Mouse (Mus musculus): ENCODE results near the gene Amotl1. TPM values are rescaled to one million over a fixed set of nuclear protein-coding genes. Genes with fewer than 3 reads are reported as not detected.

Amotl1 gene
- polyA plus RNA-seq, 1 experiment: not detected

GRCm38 (mm10) chr9:14631729-14632128, 13.1 kb downstream of the Amotl1 start:
- peak overlapping the region; percentile 32 for H3K27ac ChIP-seq (ENCODE audit: insufficient read depth, low read depth, low read length)
- WGBS: 19% methylated on average over 5 of the region's 5 CpGs

GRCm38 (mm10) chr9:14627525-14627924, 17.3 kb downstream of the Amotl1 start:
- H3K27ac ChIP-seq (ENCODE audit: insufficient read depth, low read depth, low read length): no peak overlapping the region
- WGBS: 44% methylated on average over 2 of the region's 2 CpGs
- no peak overlapping the region for H3K4me3 ChIP-seq (ENCODE audit: insufficient read depth, low read depth, low read length)
- peaks cover 17% of the 10 kb centered on the region for H3K4me1 ChIP-seq (ENCODE audit: control insufficient read depth, insufficient read depth, low read length)
- TF ChIP-seq POLR2A (IDR thresholded peaks at IDR 0.05; ENCODE audit: insufficient read depth, low read depth, low read length) (no peak), CTCF (IDR thresholded peaks at IDR 0.05; ENCODE audit: insufficient read depth, low read depth, low read length) (no peak)

More at GRCm38 (mm10) chr9:14631729-14632128, 13.1 kb downstream of the Amotl1 start:
- Histone ChIP-seq H3K4me1 (ENCODE audit: control insufficient read depth, insufficient read depth, low read length) (peaks cover 19% of the 10 kb centered on the region), H3K4me3 (ENCODE audit: insufficient read depth, low read depth, low read length) (no peak overlapping the region)
- TF ChIP-seq CTCF (IDR thresholded peaks at IDR 0.05; ENCODE audit: insufficient read depth, low read depth, low read length): no peak
- TF ChIP-seq POLR2A (IDR thresholded peaks at IDR 0.05; ENCODE audit: insufficient read depth, low read depth, low read length): no peak

GRCm38 (mm10) chr9:14625961-14626360, 18.9 kb downstream of the Amotl1 start:
- Histone ChIP-seq H3K4me1 (ENCODE audit: control insufficient read depth, insufficient read depth, low read length) (peaks cover 15% of the 10 kb centered on the region), H3K27ac (ENCODE audit: insufficient read depth, low read depth, low read length) (no peak overlapping the region), H3K4me3 (ENCODE audit: insufficient read depth, low read depth, low read length) (no peak overlapping the region)
- WGBS: 94% methylated on average over 3 of the region's 3 CpGs
- TF ChIP-seq CTCF (IDR thresholded peaks at IDR 0.05; ENCODE audit: insufficient read depth, low read depth, low read length): no peak
- TF ChIP-seq POLR2A (IDR thresholded peaks at IDR 0.05; ENCODE audit: insufficient read depth, low read depth, low read length): no peak

DNA sequence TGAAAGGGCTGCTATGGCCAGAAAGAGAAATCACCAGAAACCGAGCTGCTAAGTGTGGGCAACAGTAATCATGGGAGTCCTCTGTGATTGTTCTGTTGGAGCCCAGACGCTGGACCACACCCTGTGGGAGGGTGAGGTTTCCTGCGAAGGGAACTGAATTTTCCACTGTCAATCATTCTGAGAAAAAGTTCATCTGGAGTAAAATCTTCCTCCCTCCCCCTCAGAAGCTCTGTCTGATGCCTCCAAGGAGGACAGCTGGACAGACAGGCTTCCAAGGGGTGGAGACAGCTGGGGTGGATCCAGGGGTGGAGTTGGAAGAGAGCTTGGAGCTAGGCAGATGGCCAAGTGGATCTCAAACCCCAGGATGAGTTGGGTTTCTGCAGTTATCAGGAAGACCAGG, 19.8 kb downstream of the Amotl1 start:
- WGBS: 52% methylated on average over 3 of the region's 3 CpGs
- no peak for TF ChIP-seq POLR2A (IDR thresholded peaks at IDR 0.05; ENCODE audit: insufficient read depth, low read depth, low read length)
- TF ChIP-seq CTCF (IDR thresholded peaks at IDR 0.05; ENCODE audit: insufficient read depth, low read depth, low read length): no peak
- Histone ChIP-seq H3K27ac (ENCODE audit: insufficient read depth, low read depth, low read length) (no peak overlapping the region), H3K4me1 (ENCODE audit: control insufficient read depth, insufficient read depth, low read length) (peaks cover 15% of the 10 kb centered on the region), H3K4me3 (ENCODE audit: insufficient read depth, low read depth, low read length) (no peak overlapping the region)

GRCm38 (mm10) chr9:14623928-14624327, 20.9 kb downstream of the Amotl1 start:
- no peak overlapping the region for H3K27ac ChIP-seq (ENCODE audit: insufficient read depth, low read depth, low read length)
- H3K4me3 ChIP-seq (ENCODE audit: insufficient read depth, low read depth, low read length): no peak overlapping the region
- 70% methylated on average over 4 of the region's 4 CpGs for WGBS
- TF ChIP-seq CTCF (IDR thresholded peaks at IDR 0.05; ENCODE audit: insufficient read depth, low read depth, low read length): no peak
- TF ChIP-seq POLR2A (IDR thresholded peaks at IDR 0.05; ENCODE audit: insufficient read depth, low read depth, low read length): no peak
- peaks cover 15% of the 10 kb centered on the region for H3K4me1 ChIP-seq (ENCODE audit: control insufficient read depth, insufficient read depth, low read length)

DNA sequence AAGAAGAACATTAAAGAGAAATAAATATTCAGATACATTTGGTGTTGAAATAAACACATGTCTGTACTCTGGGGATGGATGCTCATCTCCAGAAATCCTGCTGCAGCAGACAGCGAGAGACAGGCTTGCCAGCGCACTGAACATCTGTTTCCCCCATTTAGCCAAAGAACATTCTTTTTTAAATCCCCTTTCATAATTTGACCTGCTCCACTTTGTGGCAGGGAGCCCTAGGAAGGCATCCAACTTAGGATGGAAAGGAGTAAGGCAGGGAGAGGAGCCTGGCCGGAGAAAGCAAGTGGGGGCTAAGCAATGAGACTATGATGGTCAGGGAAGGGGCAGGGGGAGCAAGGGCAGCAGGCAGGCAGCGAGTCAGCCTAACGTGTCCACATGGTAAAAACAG, 21.6 kb downstream of the Amotl1 start:
- 56% methylated on average over 5 of the region's 5 CpGs for WGBS
- Histone ChIP-seq H3K4me3 (ENCODE audit: insufficient read depth, low read depth, low read length) (no peak overlapping the region), H3K27ac (ENCODE audit: insufficient read depth, low read depth, low read length) (no peak overlapping the region), H3K4me1 (ENCODE audit: control insufficient read depth, insufficient read depth, low read length) (peaks cover 15% of the 10 kb centered on the region)
- TF ChIP-seq POLR2A (IDR thresholded peaks at IDR 0.05; ENCODE audit: insufficient read depth, low read depth, low read length) (no peak), CTCF (IDR thresholded peaks at IDR 0.05; ENCODE audit: insufficient read depth, low read depth, low read length) (no peak)

DNA sequence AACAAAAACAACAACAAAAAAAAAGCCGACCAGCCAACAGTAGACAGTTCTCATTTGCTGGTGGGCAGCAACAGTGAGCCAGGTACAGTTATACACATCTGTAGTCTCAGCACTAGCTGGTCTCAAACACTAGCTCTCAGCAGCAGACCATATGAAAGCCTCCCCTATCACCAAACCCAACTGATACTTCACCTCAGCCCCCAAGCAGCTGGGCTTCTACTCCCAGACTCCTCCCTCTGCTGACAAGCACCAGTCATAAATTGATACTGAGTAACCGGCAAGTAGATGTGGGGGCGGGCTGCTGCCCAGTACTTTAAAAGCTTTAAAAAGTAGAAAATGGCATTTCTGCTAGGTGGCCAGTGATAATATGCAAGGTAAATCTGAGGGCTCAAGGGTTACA, 22.0 kb downstream of the Amotl1 start:
- no peak overlapping the region for H3K4me3 ChIP-seq (ENCODE audit: insufficient read depth, low read depth, low read length)
- TF ChIP-seq POLR2A (IDR thresholded peaks at IDR 0.05; ENCODE audit: insufficient read depth, low read depth, low read length) (no peak), CTCF (IDR thresholded peaks at IDR 0.05; ENCODE audit: insufficient read depth, low read depth, low read length) (no peak)
- H3K4me1 ChIP-seq (ENCODE audit: control insufficient read depth, insufficient read depth, low read length): peaks cover 15% of the 10 kb centered on the region
- no peak overlapping the region for H3K27ac ChIP-seq (ENCODE audit: insufficient read depth, low read depth, low read length)
- 68% methylated on average over 3 of the region's 3 CpGs for WGBS

DNA sequence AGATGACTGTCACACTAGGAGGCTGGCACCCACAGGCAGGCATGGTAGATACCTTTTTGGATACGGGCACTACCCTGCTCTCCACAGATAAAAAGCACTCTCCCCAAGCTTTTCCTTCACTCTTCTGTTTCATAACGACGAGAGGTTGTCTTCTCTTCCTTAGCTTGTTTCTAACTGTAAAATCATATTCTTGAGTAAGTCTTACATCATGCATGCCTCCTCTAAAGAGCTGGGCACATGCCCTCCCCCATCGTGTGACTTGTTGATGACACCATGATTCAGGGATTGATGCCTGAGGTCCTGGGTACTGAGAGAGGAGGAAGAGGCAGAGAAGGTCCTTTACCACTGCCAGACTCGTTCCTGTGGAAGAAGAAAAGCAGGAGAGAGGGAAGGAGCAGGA, 24.7 kb downstream of the Amotl1 start:
- Histone ChIP-seq H3K4me3 (ENCODE audit: insufficient read depth, low read depth, low read length) (no peak overlapping the region), H3K27ac (ENCODE audit: insufficient read depth, low read depth, low read length) (no peak overlapping the region), H3K4me1 (ENCODE audit: control insufficient read depth, insufficient read depth, low read length) (peaks cover 7% of the 10 kb centered on the region)
- WGBS: 79% methylated on average over 5 of the region's 5 CpGs
- no peak for TF ChIP-seq POLR2A (IDR thresholded peaks at IDR 0.05; ENCODE audit: insufficient read depth, low read depth, low read length)
- TF ChIP-seq CTCF (IDR thresholded peaks at IDR 0.05; ENCODE audit: insufficient read depth, low read depth, low read length): no peak

DNA sequence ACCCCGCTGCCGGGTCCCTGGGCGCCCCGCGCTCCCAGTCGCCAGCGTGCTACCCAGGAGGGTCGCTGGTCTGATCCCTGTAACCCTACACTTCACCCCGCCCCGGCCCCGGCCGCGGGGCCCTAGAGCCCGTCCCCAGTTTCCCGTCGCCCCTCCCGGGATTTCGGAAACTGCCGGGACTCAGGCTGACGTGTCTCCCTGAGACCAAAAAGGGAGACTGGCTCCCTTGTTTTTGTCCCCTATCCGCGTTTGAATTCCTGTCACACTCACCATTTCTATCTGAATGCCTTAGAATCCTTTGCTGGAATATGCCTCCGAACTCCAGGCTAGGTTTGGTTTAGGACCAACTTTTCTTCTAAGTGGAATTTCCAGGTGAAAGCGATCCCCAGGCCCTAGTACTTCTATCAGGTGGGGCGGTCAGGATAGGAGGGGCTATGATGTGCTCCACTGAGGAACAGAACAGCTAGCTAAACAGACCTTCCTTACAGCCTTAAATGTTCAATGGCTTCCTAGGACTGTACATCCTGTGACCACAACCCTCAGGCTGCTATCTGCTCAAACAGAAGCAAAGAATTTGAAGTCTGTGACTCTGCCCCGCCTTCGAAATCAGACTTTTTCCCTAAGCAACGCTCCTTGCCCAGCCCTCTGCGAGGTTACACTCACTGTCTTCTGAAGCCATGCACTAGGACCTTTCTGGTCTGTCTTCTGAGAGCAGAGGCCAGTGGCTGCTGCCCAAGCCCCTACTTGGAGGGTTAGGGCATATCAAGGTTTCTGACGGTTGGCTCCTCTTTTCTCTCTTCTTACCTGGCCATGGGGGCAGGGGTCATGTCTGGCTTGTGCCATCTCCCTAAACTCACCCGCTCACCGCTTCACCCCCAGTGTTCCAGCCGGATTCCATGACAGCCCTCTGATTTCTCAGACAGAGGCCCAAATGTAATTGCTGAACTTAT, 29.6 kb downstream of the Amotl1 start:
- peak overlapping the region; percentile 81 for H3K4me3 ChIP-seq (ENCODE audit: insufficient read depth, low read depth, low read length)
- no peak overlapping the region for H3K27ac ChIP-seq (ENCODE audit: insufficient read depth, low read depth, low read length)
- peaks cover 13% of the 10 kb centered on the region for H3K4me1 ChIP-seq (ENCODE audit: control insufficient read depth, insufficient read depth, low read length)
- TF ChIP-seq CTCF (IDR thresholded peaks at IDR 0.05; ENCODE audit: insufficient read depth, low read depth, low read length) (no peak), POLR2A (IDR thresholded peaks at IDR 0.05; ENCODE audit: insufficient read depth, low read depth, low read length) (no peak)
- 16% methylated on average over 27 of the region's 33 CpGs for WGBS
